Mouse (Mus musculus): ENCODE data around the gene Slc35c2. TPM values are rescaled to one million over a fixed set of nuclear protein-coding genes. Genes with fewer than 3 reads are reported as not detected.

Gene Slc35c2
- polyA plus RNA-seq, 1 experiment from 2014 or later, result 38.0 TPM

GRCm38 (mm10) chr2:165318941-165319340 is 31.3 kb upstream of the Slc35c2 start:
- ATAC-seq (ENCODE audit: insufficient number of reproducible peaks, insufficient read depth, low FRiP score, low read depth), result no peak
- Histone ChIP-seq H3K4me2 (ENCODE audit: low read length) (no peak overlapping the region), H3K27me3 (ENCODE audit: control insufficient read depth, insufficient read depth, low read length) (no peaks in the 10 kb centered on the region), H3K9ac (ENCODE audit: low read length) (no peak overlapping the region; the same call in 1 of the 2 replicates), H3K27ac (replicated peaks in 1 of 2; ENCODE audit: control insufficient read depth in 1 of 2, insufficient read depth in 1 of 2, low read depth in 2 of 2, low read length in 2 of 2) (no peak overlapping the region), H3K9me3 (ENCODE audit: control insufficient read depth, low read length) (no peaks in the 10 kb centered on the region), H3K4me1 (ENCODE audit: control insufficient read depth in 2 of 2, insufficient read depth in 2 of 2, low read length in 2 of 2) (peaks cover 47 to 58% of the 10 kb centered on the region in 2 experiments), H3K4me3 (ENCODE audit: control insufficient read depth in 1 of 2, insufficient read depth in 1 of 2, low read depth in 1 of 2, low read length in 2 of 2) (no peak overlapping the region), H3K36me3 (ENCODE audit: control insufficient read depth, insufficient read depth, low read length) (peaks cover 24% of the 10 kb centered on the region)
- 80% methylated on average over 7 of the region's 7 CpGs for WGBS

GRCm38 (mm10) chr2:165317621-165318263 is 30.1 kb upstream of the Slc35c2 start:
- Histone ChIP-seq H3K27ac (replicated peaks in 1 of 2; ENCODE audit: control insufficient read depth in 1 of 2, insufficient read depth in 1 of 2, low read depth in 2 of 2, low read length in 2 of 2) (peak overlapping the region; percentile 11 to 55; a peak in 3 of 4 replicates), H3K4me3 (ENCODE audit: control insufficient read depth in 1 of 2, insufficient read depth in 1 of 2, low read depth in 1 of 2, low read length in 2 of 2) (no peak overlapping the region), H3K9ac (ENCODE audit: low read length) (0 out of 2 replicates have a peak overlapping the region, but pooled peaks have one; percentile 8), H3K4me1 (ENCODE audit: control insufficient read depth in 2 of 2, insufficient read depth in 2 of 2, low read length in 2 of 2) (peaks cover 47 to 58% of the 10 kb centered on the region in 2 experiments), H3K9me3 (ENCODE audit: control insufficient read depth, low read length) (no peaks in the 10 kb centered on the region), H3K4me2 (ENCODE audit: low read length) (no peak overlapping the region), H3K27me3 (ENCODE audit: control insufficient read depth, insufficient read depth, low read length) (no peaks in the 10 kb centered on the region), H3K36me3 (ENCODE audit: control insufficient read depth, insufficient read depth, low read length) (peaks cover 33% of the 10 kb centered on the region)
- ATAC-seq (ENCODE audit: insufficient number of reproducible peaks, insufficient read depth, low FRiP score, low read depth), result no peak
- 33% methylated on average over 16 of the region's 16 CpGs for WGBS

- Histone ChIP-seq H3K27ac (replicated peaks in 1 of 2; ENCODE audit: control insufficient read depth in 1 of 2, insufficient read depth in 1 of 2, low read depth in 2 of 2, low read length in 2 of 2) (peak overlapping the region; percentile 11 to 55; a peak in 1 of 4 replicates), H3K4me1 (ENCODE audit: control insufficient read depth in 2 of 2, insufficient read depth in 2 of 2, low read length in 2 of 2) (peaks cover 44 to 55% of the 10 kb centered on the region in 2 experiments), H3K4me2 (ENCODE audit: low read length) (no peak overlapping the region), H3K4me3 (ENCODE audit: control insufficient read depth in 1 of 2, insufficient read depth in 1 of 2, low read depth in 1 of 2, low read length in 2 of 2) (no peak overlapping the region), H3K9ac (ENCODE audit: low read length) (0 out of 2 replicates have a peak overlapping the region, but pooled peaks have one; percentile 8), H3K36me3 (ENCODE audit: control insufficient read depth, insufficient read depth, low read length) (peaks cover 39% of the 10 kb centered on the region), H3K27me3 (ENCODE audit: control insufficient read depth, insufficient read depth, low read length) (no peaks in the 10 kb centered on the region), H3K9me3 (ENCODE audit: control insufficient read depth, low read length) (no peaks in the 10 kb centered on the region)
- 0 out of 2 replicates have a peak, but pooled peaks have one; percentile 5 for ATAC-seq (ENCODE audit: insufficient number of reproducible peaks, insufficient read depth, low FRiP score, low read depth)
- 27% methylated on average over 9 of the region's 9 CpGs for whole genome bisulfite sequencing
Observed at GRCm38 (mm10) chr2:165316837-165317473, 29.3 kb upstream of the Slc35c2 start.

GRCm38 (mm10) chr2:165316204-165316603 is 28.5 kb upstream of the Slc35c2 start:
- ATAC-seq (ENCODE audit: insufficient number of reproducible peaks, insufficient read depth, low FRiP score, low read depth), result no peak
- WGBS, result 72% methylated on average over 10 of the region's 10 CpGs
- Histone ChIP-seq H3K4me3 (ENCODE audit: control insufficient read depth in 1 of 2, insufficient read depth in 1 of 2, low read depth in 1 of 2, low read length in 2 of 2) (no peak overlapping the region), H3K27me3 (ENCODE audit: control insufficient read depth, insufficient read depth, low read length) (no peaks in the 10 kb centered on the region), H3K4me2 (ENCODE audit: low read length) (no peak overlapping the region), H3K9me3 (ENCODE audit: control insufficient read depth, low read length) (no peaks in the 10 kb centered on the region), H3K27ac (replicated peaks in 1 of 2; ENCODE audit: control insufficient read depth in 1 of 2, insufficient read depth in 1 of 2, low read depth in 2 of 2, low read length in 2 of 2) (no peak overlapping the region), H3K36me3 (ENCODE audit: control insufficient read depth, insufficient read depth, low read length) (peaks cover 47% of the 10 kb centered on the region), H3K9ac (ENCODE audit: low read length) (no peak overlapping the region), H3K4me1 (ENCODE audit: control insufficient read depth in 2 of 2, insufficient read depth in 2 of 2, low read length in 2 of 2) (peaks cover 36 to 48% of the 10 kb centered on the region in 2 experiments)

GRCm38 (mm10) chr2:165314197-165314596 is 26.5 kb upstream of the Slc35c2 start:
- H3K27ac ChIP-seq (replicated peaks in 1 of 2; ENCODE audit: control insufficient read depth in 1 of 2, insufficient read depth in 1 of 2, low read depth in 2 of 2, low read length in 2 of 2), result no peak overlapping the region
- whole genome bisulfite sequencing, result 85% methylated on average over 8 of the region's 8 CpGs
- H3K9me3 ChIP-seq (ENCODE audit: control insufficient read depth, low read length), result no peaks in the 10 kb centered on the region
- no peak overlapping the region for H3K9ac ChIP-seq (ENCODE audit: low read length)
- H3K36me3 ChIP-seq (ENCODE audit: control insufficient read depth, insufficient read depth, low read length), result peaks cover 66% of the 10 kb centered on the region
- no peak for ATAC-seq (ENCODE audit: insufficient number of reproducible peaks, insufficient read depth, low FRiP score, low read depth)
- no peak overlapping the region for H3K4me3 ChIP-seq (ENCODE audit: control insufficient read depth in 1 of 2, insufficient read depth in 1 of 2, low read depth in 1 of 2, low read length in 2 of 2)
- peaks cover 22 to 30% of the 10 kb centered on the region in 2 experiments for H3K4me1 ChIP-seq (ENCODE audit: control insufficient read depth in 2 of 2, insufficient read depth in 2 of 2, low read length in 2 of 2)
- H3K27me3 ChIP-seq (ENCODE audit: control insufficient read depth, insufficient read depth, low read length), result no peaks in the 10 kb centered on the region
- no peak overlapping the region for H3K4me2 ChIP-seq (ENCODE audit: low read length)

GRCm38 (mm10) chr2:165312381-165312780 is 24.7 kb upstream of the Slc35c2 start:
- WGBS, result 67% methylated on average over 7 of the region's 7 CpGs
- Histone ChIP-seq H3K27ac (replicated peaks in 1 of 2; ENCODE audit: control insufficient read depth in 1 of 2, insufficient read depth in 1 of 2, low read depth in 2 of 2, low read length in 2 of 2) (no peak overlapping the region), H3K4me1 (ENCODE audit: control insufficient read depth in 2 of 2, insufficient read depth in 2 of 2, low read length in 2 of 2) (peaks cover 8 to 11% of the 10 kb centered on the region in 2 experiments), H3K27me3 (ENCODE audit: control insufficient read depth, insufficient read depth, low read length) (no peaks in the 10 kb centered on the region), H3K9ac (ENCODE audit: low read length) (no peak overlapping the region), H3K36me3 (ENCODE audit: control insufficient read depth, insufficient read depth, low read length) (peaks cover 84% of the 10 kb centered on the region), H3K4me2 (ENCODE audit: low read length) (no peak overlapping the region), H3K4me3 (ENCODE audit: control insufficient read depth in 1 of 2, insufficient read depth in 1 of 2, low read depth in 1 of 2, low read length in 2 of 2) (no peak overlapping the region), H3K9me3 (ENCODE audit: control insufficient read depth, low read length) (no peaks in the 10 kb centered on the region)
- no peak for ATAC-seq (ENCODE audit: insufficient number of reproducible peaks, insufficient read depth, low FRiP score, low read depth)

- Histone ChIP-seq H3K4me3 (ENCODE audit: control insufficient read depth in 1 of 2, insufficient read depth in 1 of 2, low read depth in 1 of 2, low read length in 2 of 2) (no peak overlapping the region), H3K9me3 (ENCODE audit: control insufficient read depth, low read length) (no peaks in the 10 kb centered on the region), H3K36me3 (ENCODE audit: control insufficient read depth, insufficient read depth, low read length) (peaks cover 92% of the 10 kb centered on the region), H3K4me2 (ENCODE audit: low read length) (no peak overlapping the region), H3K9ac (ENCODE audit: low read length) (no peak overlapping the region), H3K27ac (replicated peaks in 1 of 2; ENCODE audit: control insufficient read depth in 1 of 2, insufficient read depth in 1 of 2, low read depth in 2 of 2, low read length in 2 of 2) (no peak overlapping the region), H3K27me3 (ENCODE audit: control insufficient read depth, insufficient read depth, low read length) (no peaks in the 10 kb centered on the region), H3K4me1 (ENCODE audit: control insufficient read depth in 2 of 2, insufficient read depth in 2 of 2, low read length in 2 of 2) (peaks cover 0 to 3% of the 10 kb centered on the region in 2 experiments; a peak in 2 of 4 replicates)
- no peak for ATAC-seq (ENCODE audit: insufficient number of reproducible peaks, insufficient read depth, low FRiP score, low read depth)
- WGBS, result 90% methylated on average over 12 of the region's 12 CpGs
Observed at GRCm38 (mm10) chr2:165311577-165311976, 23.9 kb upstream of the Slc35c2 start.

Data from heart, embryonic 14.5 days (tissue).